Mouse (Mus musculus) ovary, postnatal 14 days (tissue): ENCODE results near the gene Spryd4.
"Not testable (repeated sequence)": the region's sequence is repeated elsewhere in the genome, so short reads cannot be mapped to it uniquely, and the experiment has no call there.

Experiments
- DNase-seq: peaks from one replicate; pipeline ENCODE4 v3.0.0; 2022; ENCODE audit warnings: low spot score

Spryd4 gene

GRCm38 (mm10) chr10:128187181-128187605 lies 24.4 kb downstream of the Spryd4 start:
- DNase-seq, result no peak

GRCm38 (mm10) chr10:128185959-128186358 lies 25.6 kb downstream of the Spryd4 start:
- peak; percentile 74 for DNase-seq

GRCm38 (mm10) chr10:128185277-128185940 lies 26.2 kb downstream of the Spryd4 start:
- DNase-seq, result no peak

GRCm38 (mm10) chr10:128184296-128184695 lies 27.3 kb downstream of the Spryd4 start:
- DNase-seq, result no peak

GRCm38 (mm10) chr10:128179989-128180388 lies 31.6 kb downstream of the Spryd4 start, which contains the start of gene Rbms2:
Gene Rbms2 (minus strand): TSS chr10:128180297.
- DNase-seq, result no peak

- DNase-seq, result no peak
Observed at GRCm38 (mm10) chr10:128177316-128177715, 34.3 kb downstream of the Spryd4 start.

- DNase-seq, result peak; percentile 34
Observed at GRCm38 (mm10) chr10:128175996-128176755, 35.4 kb downstream of the Spryd4 start.

GRCm38 (mm10) chr10:128175302-128175701 lies 36.3 kb downstream of the Spryd4 start:
- DNase-seq, result no peak

GRCm38 (mm10) chr10:128171348-128171747 lies 40.3 kb downstream of the Spryd4 start:
- DNase-seq, result not testable (repeated sequence)

- no peak for DNase-seq
Observed at GRCm38 (mm10) chr10:128167091-128167490, 44.5 kb downstream of the Spryd4 start.

- DNase-seq, result not testable (repeated sequence)
Observed at GRCm38 (mm10) chr10:128165726-128166125, 45.9 kb downstream of the Spryd4 start.
